Mouse (Mus musculus): ENCODE results near the gene Trmu.

Trmu gene

GRCm38 (mm10) chr15:85878848-85879497, at the start of gene Trmu:
Gene Trmu, plus strand, starts transcription at chr15:85879312.
- TF ChIP-seq GATA4 (IDR thresholded peaks at IDR 0.05; ENCODE audit: insufficient replicate concordance, low read length), result no peak; the same call in 1 of the 2 replicates

GRCm38 (mm10) chr15:85829470-85829869, 49.6 kb upstream of the Trmu start:
- TF ChIP-seq GATA4 (IDR thresholded peaks at IDR 0.05; ENCODE audit: insufficient replicate concordance, low read length), result no peak

GRCm38 (mm10) chr15:85831954-85832590, 47.0 kb upstream of the Trmu start, which contains the start of gene Ttc38:
Gene Ttc38, plus strand, starts transcription at chr15:85832306.
- TF ChIP-seq GATA4 (IDR thresholded peaks at IDR 0.05; ENCODE audit: insufficient replicate concordance, low read length), result no peak; the same call in 1 of the 2 replicates

- no peak for TF ChIP-seq GATA4 (IDR thresholded peaks at IDR 0.05; ENCODE audit: insufficient replicate concordance, low read length)
Observed at GRCm38 (mm10) chr15:85832599-85832998, 46.5 kb upstream of the Trmu start.

- TF ChIP-seq GATA4 (IDR thresholded peaks at IDR 0.05; ENCODE audit: insufficient replicate concordance, low read length), result no peak
Observed at GRCm38 (mm10) chr15:85835335-85835734, 43.8 kb upstream of the Trmu start.

- TF ChIP-seq GATA4 (IDR thresholded peaks at IDR 0.05; ENCODE audit: insufficient replicate concordance, low read length), result no peak
Observed at GRCm38 (mm10) chr15:85836887-85837286, 42.2 kb upstream of the Trmu start.

- no peak for TF ChIP-seq GATA4 (IDR thresholded peaks at IDR 0.05; ENCODE audit: insufficient replicate concordance, low read length)
Observed at GRCm38 (mm10) chr15:85840983-85841382, 38.1 kb upstream of the Trmu start.

- TF ChIP-seq GATA4 (IDR thresholded peaks at IDR 0.05; ENCODE audit: insufficient replicate concordance, low read length), result no peak
Observed at GRCm38 (mm10) chr15:85841796-85842360, 37.2 kb upstream of the Trmu start.

- TF ChIP-seq GATA4 (IDR thresholded peaks at IDR 0.05; ENCODE audit: insufficient replicate concordance, low read length), result no peak
Observed at GRCm38 (mm10) chr15:85845071-85845470, 34.0 kb upstream of the Trmu start.

- TF ChIP-seq GATA4 (IDR thresholded peaks at IDR 0.05; ENCODE audit: insufficient replicate concordance, low read length), result no peak
Observed at GRCm38 (mm10) chr15:85851656-85852392, 27.3 kb upstream of the Trmu start.

- TF ChIP-seq GATA4 (IDR thresholded peaks at IDR 0.05; ENCODE audit: insufficient replicate concordance, low read length), result no peak
Observed at GRCm38 (mm10) chr15:85858980-85859489, 20.1 kb upstream of the Trmu start.

GRCm38 (mm10) chr15:85859490-85860031, 19.6 kb upstream of the Trmu start, which contains the start of gene Gtse1:
Gene Gtse1, plus strand, starts transcription at chr15:85859745.
- TF ChIP-seq GATA4 (IDR thresholded peaks at IDR 0.05; ENCODE audit: insufficient replicate concordance, low read length), result no peak

GRCm38 (mm10) chr15:85867696-85868095, 11.4 kb upstream of the Trmu start:
- no peak for TF ChIP-seq GATA4 (IDR thresholded peaks at IDR 0.05; ENCODE audit: insufficient replicate concordance, low read length)

GRCm38 (mm10) chr15:85877336-85877735, 1.8 kb upstream of the Trmu start:
- TF ChIP-seq GATA4 (IDR thresholded peaks at IDR 0.05; ENCODE audit: insufficient replicate concordance, low read length), result no peak

GRCm38 (mm10) chr15:85879498-85879895, 385 bp downstream of the Trmu start:
- TF ChIP-seq GATA4 (IDR thresholded peaks at IDR 0.05; ENCODE audit: insufficient replicate concordance, low read length), result no peak
